Mouse (Mus musculus) lung, postnatal 14 days (tissue): ENCODE measurements around the gene Tctex1d2.

Source experiments
- DNase-seq: peaks from one replicate; pipeline ENCODE4 v3.0.0; 2021

Tctex1d2 gene

DNA sequence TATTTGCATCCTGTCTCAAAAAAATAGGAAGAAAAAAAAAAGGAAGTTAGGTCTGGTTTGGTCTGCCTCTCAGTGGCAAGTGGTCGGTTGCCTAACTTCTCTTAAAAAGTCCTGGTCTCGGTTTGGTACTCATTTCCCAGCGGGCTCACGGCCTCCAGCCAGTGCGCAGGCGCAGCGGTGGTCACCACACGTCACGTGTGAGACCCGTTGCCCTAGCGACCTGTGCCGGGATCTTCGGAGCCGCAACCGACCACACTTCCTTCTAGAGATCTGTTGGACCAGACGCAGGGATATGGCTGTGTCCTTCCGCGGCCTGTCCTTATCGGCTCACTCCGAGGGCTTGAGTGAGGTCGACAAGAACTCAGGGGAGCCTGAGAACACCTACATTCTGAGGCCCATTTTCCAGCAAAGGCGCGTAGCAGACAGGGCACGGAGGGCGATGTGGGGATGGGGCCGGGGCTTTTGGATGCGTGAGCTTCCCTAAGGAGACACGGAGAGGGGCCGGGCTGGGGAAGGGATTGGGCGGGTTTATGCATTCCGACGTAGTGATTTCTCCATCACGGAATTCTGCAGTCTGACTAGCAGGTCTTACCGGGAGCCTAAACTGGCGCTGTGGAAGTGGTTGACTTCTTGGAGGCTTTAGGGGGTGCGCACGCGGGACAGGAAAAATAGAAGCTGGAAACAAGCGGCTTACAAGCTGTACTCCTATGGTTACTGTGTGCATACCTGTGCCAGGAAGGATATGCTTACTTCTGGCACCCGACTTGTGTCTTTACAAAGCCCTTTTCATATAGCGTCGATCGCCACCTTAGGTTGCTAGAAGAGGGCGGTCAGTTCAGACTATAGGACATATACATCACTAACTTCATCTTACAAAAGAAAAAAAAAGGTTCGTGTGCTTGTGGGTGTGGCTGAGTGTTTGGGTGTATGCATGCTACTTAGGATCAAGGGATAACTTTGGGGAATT, at the start of gene Tctex1d2:
TSS of gene Tctex1d2 (plus strand) at position 186 of the 967 bp plus-strand sequence.
- peak; percentile 93 for DNase-seq

DNA sequence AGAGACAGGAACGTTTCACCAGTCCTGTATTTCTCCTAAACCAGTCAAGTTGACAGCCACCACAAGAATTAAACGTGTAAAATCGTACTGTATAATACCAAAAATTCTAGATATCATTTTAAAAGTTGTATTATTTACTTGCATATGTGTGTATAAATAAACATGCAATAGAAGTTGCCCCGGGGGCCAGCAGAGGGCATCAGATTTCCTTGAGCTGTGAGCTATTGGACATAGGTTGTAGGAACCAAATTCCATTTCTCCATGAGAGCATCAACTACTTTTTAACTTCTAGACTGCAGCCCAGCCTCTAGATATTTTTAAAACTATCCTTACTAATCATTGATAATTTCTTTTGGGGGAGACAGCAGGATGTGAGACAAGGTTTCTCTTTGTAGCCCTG, 48.2 kb upstream of the Tctex1d2 start:
- peak; percentile 46 for DNase-seq

DNA sequence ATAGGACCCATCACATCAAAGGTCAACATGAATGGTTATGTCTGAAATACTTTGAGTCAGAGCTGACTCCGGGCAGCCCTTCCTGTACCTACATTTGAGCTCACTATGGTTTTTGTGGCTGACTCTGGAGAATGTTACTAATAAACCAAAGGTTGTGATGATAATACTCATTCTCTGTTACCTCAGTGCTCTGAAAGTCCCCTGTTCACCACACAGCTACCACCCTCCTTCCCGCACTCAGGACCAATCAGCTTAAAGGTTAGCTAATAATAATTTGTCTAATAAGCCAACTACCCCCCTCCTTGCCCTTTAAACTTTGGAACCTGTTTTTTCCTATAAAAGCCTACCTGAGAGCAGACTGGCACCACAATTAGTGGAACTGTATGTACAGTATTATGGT, 39.9 kb upstream of the Tctex1d2 start:
- DNase-seq, result no peak

DNA sequence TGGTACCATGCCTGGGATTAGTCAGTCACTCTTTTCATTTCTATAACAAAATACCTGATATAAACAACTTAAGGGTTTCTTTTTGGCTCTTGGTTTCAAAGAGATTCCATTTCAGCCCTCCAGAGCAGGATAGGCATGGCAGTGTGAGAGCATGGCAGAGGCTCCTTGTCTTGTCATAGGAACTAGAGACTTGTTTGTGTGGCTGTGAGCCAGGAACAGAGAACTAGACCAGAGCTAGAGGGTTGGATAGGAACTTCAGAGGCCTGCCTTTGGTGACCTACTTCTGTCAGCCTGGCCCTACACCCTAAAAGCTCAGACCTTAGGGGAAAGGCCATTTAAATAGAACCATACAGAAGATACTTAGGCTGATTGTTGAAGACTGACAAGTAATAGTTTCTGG, 36.6 kb upstream of the Tctex1d2 start:
- no peak for DNase-seq

DNA sequence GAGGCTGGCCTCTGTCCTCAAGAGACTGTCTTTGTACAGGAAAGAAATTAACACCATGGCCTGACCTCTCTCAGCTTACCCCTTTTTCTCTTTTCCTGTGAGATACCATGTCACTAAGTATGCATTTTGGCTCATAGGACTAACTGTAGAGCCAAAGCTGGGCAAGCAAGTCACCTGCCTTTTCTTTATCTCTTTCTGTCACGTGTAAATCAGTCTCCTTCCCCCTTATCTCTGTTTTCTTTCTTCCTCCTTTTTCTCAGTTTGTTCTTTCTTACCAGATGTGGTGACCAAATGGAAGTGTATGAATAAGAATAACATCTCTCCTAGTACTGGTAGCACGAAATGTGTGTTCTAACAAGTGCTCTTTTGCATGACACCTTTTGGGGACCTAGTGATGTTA, 34.6 kb upstream of the Tctex1d2 start:
- DNase-seq, result no peak

DNA sequence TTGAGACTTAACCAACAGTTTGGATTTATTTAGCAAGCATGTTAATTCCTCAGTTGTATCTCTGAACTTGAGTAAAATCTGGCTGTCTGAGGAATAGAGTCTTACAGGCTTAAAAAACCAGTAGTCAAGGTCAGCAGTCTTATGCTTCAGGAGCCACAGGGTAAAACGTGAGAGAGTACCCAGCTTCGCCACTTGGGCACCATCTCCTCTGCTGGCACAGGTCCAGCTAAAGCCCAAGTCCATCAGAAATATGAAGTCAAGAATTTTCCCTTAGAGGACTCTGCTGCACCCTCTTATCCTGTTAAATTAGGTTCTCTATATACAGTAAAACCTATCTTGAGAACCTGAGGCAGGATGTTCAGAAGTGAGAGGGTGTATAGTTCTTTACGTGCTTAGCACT, 32.7 kb upstream of the Tctex1d2 start:
- no peak for DNase-seq

DNA sequence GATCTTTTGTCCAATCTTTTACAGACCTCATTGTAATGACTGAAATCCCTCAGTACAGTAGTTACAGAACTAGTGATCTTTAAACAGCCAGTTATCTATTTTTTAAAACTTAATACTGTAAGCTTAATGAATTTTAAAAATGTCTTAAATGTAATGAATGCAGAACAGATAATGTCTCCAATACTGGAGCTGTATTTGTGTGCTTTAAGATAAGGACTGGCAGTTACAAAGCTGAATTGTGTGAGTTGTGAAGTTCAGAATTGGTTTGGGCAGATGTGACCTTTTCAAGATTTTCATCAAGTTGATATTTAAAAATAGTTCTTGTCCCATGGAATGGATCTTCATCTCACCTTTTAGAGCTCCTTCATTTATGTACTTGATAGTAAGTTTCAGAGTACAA, 30.5 kb upstream of the Tctex1d2 start:
- no peak for DNase-seq

DNA sequence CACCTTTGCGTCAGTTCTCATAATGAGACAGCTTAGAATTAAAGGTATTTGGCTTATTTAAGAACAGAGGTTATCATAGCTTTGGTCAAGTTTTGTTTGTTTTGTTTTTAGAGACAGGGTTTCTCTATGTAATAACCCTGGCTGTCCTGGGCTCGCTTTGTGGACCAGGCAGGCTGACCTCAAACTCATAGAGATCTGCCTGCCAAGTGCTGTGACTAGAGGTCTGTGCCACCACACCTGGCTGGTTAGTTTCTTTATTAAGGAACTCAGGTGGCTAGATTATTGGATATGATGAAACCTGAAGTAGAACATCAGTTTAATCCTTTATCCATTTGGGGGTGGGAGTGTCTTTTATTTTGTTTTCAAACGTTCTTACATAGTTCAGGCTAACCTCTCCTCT, 29.7 kb upstream of the Tctex1d2 start:
- DNase-seq, result no peak

DNA sequence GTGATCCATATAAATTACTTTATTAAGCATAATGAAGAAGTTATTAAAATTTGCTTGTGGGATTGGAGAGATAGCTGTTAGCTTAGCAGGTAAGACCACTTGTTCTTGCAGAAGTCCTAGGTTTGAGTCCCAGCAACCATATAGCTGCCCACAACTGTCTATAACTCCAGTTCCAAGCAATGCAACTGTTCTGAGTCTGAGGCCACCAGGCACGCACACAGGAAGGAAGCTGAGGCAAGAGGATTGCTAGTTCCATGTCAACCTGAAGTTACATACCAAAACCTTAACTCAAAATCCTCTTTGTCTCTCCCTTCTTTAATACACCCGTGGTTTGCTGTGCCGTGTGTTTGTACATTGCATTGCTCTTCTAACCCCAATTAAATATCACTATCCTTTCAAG, 28.6 kb upstream of the Tctex1d2 start:
- no peak for DNase-seq

DNA sequence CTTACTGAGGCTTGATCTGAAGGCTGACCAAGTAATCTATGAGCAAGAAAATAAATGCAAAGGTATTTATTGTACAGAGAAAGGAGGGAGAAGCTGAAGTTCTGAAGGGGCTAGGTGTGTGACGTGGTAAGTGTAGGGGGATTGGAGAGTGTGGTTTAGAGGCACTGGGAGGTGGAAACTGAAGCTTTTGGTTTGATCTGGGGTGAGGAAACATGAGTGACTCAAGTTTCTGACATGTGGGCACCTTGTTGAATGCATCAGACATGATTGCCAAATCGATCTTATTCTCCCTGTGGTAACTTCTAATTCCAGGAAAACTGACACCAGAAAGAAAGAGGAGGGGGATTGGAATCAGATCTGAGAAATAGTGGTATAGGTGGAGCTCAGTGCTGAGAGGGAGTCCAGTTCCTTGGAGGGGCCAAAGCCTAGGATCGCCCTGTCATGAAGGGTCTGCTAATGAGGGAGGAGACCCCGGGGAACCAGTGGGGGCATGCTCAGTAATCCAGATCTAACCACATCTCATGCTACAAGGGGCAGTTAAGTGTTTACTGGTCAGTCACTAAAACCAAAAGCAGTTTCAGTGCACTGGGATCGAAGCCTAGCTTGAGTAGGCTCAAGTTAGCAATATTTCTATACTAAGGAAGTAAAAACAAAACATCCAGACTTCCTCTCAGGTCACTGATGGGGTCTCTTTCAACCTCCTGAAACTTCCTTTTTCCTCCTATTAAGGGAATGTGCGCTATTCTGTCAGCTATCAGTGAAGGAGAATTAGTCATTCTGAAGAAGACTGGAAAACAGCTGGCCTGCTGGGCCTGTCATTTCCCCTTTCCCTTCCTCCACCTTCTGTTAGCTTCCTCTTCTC, 23.6 kb upstream of the Tctex1d2 start:
- DNase-seq, result no peak

DNA sequence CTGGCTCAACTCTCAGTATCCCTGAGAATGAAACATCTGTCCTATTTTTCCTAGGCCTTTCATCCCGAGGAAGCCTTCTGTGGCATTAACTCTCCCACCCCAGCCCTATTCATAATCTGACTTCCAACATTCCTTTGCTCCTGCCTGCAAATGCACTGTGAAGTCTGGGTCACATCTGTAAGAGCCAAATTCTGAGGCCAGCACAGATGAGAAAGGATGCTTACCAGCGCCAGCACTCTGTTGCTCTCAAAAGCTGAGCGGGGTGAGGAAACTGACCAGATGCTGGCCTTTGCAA, 23.0 kb upstream of the Tctex1d2 start:
- DNase-seq, result no peak

DNA sequence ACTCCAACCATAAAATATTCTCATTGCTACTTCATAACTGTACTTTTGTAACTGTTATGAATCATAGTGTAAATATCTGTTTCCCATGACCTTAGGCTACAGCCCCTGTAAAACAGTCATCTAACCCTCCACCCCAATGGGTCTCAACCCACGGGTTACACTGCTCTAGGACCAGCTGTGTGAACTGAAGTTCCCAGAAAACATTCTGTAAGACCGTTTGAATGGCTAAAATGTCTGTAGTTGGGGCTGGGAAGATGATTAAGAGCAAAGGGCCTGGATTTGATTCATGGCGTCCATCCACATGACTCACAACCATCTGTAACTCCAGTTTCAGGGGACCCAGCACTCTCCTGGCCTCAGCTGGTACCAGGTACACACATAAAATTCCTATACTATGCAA, 21.3 kb upstream of the Tctex1d2 start:
- no peak for DNase-seq

DNA sequence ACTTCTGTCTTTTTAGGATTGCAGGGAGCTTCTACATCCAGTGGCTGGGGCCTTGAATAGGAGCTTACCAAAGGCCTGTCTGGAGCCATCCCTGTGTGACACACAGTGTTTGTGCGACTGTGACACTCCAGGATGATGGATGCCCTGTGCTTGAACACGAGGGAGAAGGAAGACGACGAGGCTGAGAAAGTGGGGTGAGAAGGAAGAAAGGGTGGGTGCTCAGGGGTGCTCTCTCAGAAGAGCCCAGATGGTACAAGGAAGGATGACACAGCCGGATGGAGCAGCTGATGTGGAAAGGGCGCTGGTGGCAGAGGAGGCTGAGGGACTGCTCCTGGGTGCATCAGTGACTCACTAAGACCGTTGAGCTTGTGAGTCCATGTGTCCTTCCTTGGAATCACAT, 19.2 kb upstream of the Tctex1d2 start, which contains the start of gene Tm4sf19:
TSS of gene Tm4sf19 (plus strand) at position 240 of the 400 bp plus-strand sequence.
- no peak for DNase-seq

DNA sequence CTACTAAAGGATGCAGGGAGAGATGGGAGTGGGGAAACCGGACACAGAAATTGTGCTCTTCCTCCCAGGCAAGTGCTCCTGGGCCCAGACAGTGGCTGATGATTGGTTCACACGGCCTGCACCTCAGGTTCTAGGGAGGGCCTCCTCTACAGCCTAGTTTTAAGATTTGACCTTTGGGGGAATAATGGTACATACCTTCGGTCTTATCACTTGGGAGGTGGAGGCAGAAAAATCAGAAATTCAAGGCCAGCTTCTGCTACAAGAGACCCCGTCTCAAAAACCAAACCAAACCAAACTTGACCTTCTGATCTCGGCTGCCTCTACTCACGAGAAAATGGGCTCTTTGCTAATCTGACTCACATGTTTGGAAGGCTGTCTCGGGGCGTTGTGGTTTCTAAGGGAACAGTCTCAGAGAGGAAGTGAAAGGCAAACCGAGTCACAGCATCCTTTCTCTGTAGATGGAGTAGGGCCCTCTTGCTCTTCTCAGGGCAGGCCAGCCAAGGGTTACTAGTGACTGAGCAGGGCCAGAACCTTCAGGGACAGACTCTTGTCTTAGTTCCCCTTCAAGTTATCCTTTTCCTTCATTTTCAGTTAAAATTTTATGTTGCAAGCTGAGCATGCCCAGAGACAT, 18.1 kb upstream of the Tctex1d2 start:
- DNase-seq, result no peak

DNA sequence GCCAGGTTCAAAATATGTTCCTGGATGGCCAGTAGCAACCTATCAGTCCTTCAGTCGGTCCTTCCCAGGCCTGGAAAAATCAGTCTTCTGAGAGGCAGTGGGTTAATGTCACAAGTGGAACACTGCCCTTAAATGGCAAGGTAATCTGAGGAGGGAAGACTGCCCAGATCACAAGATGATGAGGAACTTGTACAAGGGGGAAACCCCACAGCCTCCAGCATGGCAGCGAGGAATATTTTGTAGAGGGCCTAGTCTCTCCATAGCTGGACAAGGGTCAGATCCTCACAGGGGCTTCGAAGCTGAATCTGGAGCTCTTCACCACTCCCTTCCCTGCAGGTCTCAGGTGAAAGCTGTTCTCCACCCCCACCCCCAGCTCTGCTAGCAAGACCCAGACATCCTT, 16.7 kb upstream of the Tctex1d2 start:
- DNase-seq, result no peak

DNA sequence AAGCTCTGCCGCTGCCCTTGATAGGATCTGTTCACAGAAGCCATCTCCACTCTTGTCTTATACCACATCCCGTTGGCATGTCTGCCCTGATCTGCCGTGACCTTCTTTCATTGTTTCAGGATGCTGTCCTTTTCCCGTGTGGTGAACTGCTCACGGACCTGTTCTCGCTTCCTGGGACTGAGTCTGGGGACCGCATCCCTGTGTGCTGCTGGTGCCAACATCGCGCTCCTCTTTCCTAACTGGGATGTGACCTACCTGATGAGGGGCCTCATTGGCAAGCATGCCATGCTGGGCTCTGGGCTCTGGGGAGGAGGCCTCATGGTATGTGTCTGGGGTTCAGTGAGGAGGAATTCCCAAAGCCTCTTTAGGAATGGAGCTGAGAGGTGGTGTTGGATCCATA, 13.8 kb upstream of the Tctex1d2 start:
- DNase-seq, result no peak

DNA sequence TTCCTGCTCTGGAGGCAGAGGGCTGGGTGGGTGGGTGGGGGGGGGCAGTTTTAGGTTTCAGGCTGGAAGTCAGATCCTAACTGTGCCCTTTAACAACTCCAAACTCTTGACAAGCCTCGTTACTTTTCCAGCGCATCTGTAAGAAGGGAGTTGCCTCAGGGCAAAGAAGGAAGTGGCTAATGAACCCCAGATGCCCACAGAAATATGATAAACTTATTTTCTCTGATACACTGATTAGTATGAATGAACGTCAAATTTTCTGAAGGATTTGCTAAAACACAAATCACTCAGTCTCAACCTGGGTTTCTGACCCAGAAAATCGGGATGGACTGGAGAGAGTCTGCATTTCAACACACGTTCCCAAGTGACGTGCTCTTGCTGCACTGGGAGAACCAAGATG, 12.8 kb upstream of the Tctex1d2 start:
- DNase-seq, result no peak

DNA sequence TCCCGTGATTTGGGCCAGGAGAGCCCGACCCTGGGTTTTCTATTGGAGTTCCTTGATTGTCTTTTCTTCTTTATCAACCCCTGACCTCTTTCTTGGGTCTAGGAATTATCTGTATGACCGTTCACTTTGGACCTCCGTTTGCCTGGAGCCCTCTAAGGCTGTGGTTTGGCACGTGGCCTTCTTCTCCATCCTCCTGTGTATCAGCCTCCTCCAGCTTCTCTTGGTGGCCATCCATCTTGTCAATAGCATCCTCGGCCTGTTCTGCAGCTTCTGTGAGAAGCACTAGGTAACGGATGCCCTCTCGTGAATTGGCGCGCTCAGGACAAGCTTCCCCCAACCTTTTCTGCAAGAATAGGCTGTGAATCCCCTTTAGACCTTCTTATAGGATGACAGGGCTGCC, 11.8 kb upstream of the Tctex1d2 start:
- no peak for DNase-seq

DNA sequence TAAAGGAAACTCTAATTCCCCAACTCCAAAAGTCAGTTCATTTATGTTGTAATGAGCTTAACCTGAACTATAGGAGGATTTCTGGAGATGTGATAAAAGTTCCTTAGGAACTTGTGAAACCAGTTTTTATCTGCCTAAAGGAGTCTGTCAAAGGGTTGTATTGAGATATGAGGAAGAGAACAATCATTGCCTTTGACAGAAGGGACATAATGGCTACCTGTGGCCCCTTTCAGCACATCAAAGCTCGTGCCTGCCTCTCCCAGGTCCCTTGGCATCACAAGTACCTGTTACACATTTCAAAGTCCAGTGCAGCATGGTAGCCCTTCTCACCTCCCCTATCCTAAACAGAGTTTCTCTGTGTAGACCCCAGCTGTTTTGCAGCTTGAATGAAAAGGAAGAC, 2.0 kb upstream of the Tctex1d2 start:
- DNase-seq, result no peak

DNA sequence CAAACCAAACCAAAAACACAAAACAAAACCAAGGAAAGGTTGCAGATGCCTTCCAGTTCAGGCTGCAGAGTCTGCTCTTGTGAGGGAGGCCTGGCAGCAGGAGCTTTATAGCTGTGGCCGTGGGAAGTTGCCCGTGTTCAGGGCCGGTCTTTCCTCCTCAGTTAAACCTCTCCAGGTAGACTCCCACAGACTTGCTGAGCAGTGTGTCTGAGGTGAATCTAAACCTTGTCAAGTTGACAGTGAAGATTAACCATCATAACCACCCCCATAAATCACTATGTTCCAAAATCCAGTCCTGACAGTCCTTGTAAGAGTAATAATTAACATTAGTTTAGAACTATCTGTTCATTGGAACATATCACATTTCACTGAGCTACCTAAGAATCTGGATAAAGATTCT, 8.0 kb downstream of the Tctex1d2 start:
- DNase-seq, result no peak

DNA sequence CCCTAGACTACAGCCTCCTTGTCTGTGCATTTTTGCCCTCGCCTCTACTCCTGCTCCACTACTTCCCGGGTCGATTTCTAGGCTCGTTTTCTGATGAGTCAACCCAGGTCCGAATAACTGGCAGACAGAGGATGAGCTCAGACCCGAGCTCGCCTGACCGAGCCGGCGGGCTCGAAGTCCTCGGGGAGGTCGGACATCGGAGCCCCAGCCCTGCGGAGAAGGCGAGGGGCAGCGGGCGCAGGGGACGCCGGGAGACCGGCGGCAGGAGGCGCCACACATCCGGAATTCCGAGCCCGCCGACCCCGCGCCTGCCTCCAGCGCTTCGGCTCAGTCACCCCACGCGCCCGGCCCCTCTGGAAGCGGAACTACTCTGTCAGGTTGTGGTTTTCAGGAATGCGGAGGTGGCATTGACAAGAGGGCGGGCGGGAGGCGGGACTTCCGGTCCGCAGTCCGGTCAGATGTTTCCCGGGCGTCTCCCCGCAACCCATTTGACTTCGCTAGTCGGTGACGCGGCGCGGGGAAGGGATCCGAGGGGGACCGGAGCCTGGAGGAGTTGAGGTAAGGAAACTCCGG, 11.1 kb downstream of the Tctex1d2 start, which contains the start of gene Pcyt1a:
TSS of gene Pcyt1a (plus strand) at position 448 of the 573 bp plus-strand sequence.
- DNase-seq, result peak; percentile 90

DNA sequence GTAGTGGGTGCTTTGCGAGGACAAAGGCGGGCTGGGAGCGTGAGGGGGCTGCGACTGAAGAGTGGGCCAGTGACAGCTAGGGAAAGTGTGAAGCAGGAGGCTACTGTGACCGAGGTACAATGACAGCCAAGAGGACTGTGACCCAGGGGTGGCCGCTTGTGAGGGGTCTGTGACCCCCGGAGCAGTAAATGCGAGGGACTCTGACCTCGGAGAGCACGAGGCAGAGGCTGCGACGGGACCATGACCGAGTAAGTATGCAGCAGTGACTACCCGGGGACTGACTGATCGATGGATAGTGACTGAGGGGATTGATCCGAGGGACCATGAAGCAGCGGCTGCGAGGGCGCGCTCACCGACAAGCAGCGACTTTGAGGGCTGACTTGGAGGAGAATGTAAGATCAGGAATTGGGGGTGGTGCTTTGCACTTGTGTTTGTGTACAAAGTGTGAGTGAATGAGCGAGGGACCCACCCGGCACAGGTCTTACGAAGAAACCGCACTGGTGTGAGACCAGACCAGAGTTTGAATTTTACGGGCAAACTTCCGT, 11.6 kb downstream of the Tctex1d2 start:
- peak; percentile 19 for DNase-seq

DNA sequence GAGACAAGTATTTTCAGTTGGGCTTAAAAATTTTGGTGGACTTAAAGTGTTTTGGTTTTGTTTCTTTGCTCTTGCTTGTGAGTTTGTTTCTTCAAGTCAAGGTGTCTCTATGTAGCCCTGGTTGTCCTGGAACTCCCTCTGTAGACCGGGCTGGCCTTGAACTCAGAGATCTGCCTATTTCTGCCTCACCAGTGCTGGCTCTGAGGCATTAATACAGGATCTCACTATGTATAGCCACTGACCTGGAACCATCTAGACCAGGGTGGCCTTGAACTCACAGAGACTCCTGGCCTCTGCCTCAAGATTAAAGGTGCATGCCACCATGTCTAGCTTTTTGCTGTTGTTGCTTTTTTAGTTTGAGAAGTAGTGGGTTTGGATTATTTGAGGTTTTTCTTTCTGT, 12.4 kb downstream of the Tctex1d2 start:
- DNase-seq, result no peak
